ENCODE assay signal across 9 mouse cellular contexts in the genomic region with DNA sequence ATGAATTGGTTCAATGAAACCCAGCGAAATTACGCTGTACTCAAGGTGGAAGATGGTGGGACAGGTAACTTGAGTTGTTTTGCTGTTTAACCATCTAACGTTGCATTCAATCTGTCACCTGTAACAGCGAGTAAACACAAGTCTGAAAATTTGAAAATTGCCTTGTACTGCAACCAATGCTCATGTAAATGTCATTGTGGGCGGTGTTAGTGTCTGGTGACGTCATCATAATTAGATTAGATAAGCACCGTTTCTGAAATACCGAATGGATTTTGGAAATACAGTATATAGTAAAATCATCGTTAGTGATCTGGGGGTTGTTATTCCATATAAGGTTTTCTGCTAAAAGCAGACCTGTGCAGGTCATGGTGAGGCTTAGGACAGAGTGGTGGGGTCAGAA. TPM values are rescaled to one million over a fixed set of nuclear protein-coding genes. Genes with fewer than 3 reads are reported as not detected.
DNase-seq lines count a peak whose midpoint lies in the region; ATAC-seq lines count a peak whose summit lies in the region.
"Had no signal": no experiment of that assay in that cellular context is flagged by ENCODE, and none has a peak within 500 bp of the region (broad histone marks: within the 10 kb centered on the region; RNA-seq: fewer than 3 reads in every experiment).

No protein-coding gene starts in this region.

- ATAC-seq in kidney, embryonic 14.5 days (ENCODE audit: low FRiP score, low TSS enrichment), result no peak
- ATAC-seq in hindbrain, embryonic 16.5 days, result no peak
- ATAC-seq in midbrain, embryonic 16.5 days, result no peak

- peak overlapping the region; percentile 81 for H3K4me3 ChIP-seq in kidney, embryonic 14.5 days (ENCODE audit: low read length)
- peak overlapping the region; percentile 94 for H3K4me3 ChIP-seq in hindbrain, embryonic 16.5 days (ENCODE audit: low read length)
- H3K4me3 ChIP-seq in midbrain, embryonic 16.5 days (ENCODE audit: low read depth, low read length), result peak overlapping the region; percentile 90

- H3K4me1 ChIP-seq in kidney, embryonic 14.5 days (ENCODE audit: control insufficient read depth, insufficient read depth, low read length), result peaks cover 3% of the 10 kb centered on the region; the same call in 1 of the 2 replicates
- H3K4me1 ChIP-seq in hindbrain, embryonic 16.5 days (ENCODE audit: control insufficient read depth, insufficient read depth, low read depth, low read length), result peaks cover 10% of the 10 kb centered on the region
- H3K4me1 ChIP-seq in midbrain, embryonic 16.5 days (ENCODE audit: control insufficient read depth, insufficient read depth, low read length), result peaks cover 14% of the 10 kb centered on the region

- peak overlapping the region; percentile 67; the same call in 1 of the 2 replicates for H3K9ac ChIP-seq in kidney, embryonic 14.5 days (ENCODE audit: low read depth, low read length)
- H3K9ac ChIP-seq in hindbrain, embryonic 16.5 days (ENCODE audit: low read depth, low read length), result peak overlapping the region; percentile 91
- peak overlapping the region; percentile 87 for H3K9ac ChIP-seq in midbrain, embryonic 16.5 days (ENCODE audit: low read depth, low read length)

- H3K9me3 ChIP-seq in kidney, embryonic 14.5 days (ENCODE audit: control insufficient read depth, low read length), result no peaks in the 10 kb centered on the region
- H3K9me3 ChIP-seq in hindbrain, embryonic 16.5 days (ENCODE audit: control insufficient read depth, low read length), result no peaks in the 10 kb centered on the region
- H3K9me3 ChIP-seq in midbrain, embryonic 16.5 days (replicated peaks; ENCODE audit: control insufficient read depth, low read length, poor library complexity, severe bottlenecking), result no peaks in the 10 kb centered on the region

- no peaks in the 10 kb centered on the region for H3K36me3 ChIP-seq in kidney, embryonic 14.5 days (ENCODE audit: control insufficient read depth, insufficient read depth, low read length)
- no peaks in the 10 kb centered on the region for H3K36me3 ChIP-seq in hindbrain, embryonic 16.5 days (ENCODE audit: control insufficient read depth, insufficient read depth, low read length)
- H3K36me3 ChIP-seq in midbrain, embryonic 16.5 days (ENCODE audit: control insufficient read depth, insufficient read depth, low read length), result no peaks in the 10 kb centered on the region

- H3K27me3 ChIP-seq in kidney, embryonic 14.5 days (ENCODE audit: control insufficient read depth, insufficient read depth, low read length), result peaks cover 10% of the 10 kb centered on the region
- no peaks in the 10 kb centered on the region; the same call in 1 of the 2 replicates for H3K27me3 ChIP-seq in hindbrain, embryonic 16.5 days (replicated peaks; ENCODE audit: control insufficient read depth, insufficient read depth, low read length)
- peaks cover 7% of the 10 kb centered on the region; the same call in 1 of the 2 replicates for H3K27me3 ChIP-seq in midbrain, embryonic 16.5 days (ENCODE audit: control insufficient read depth, insufficient read depth, low read depth, low read length)

- peak overlapping the region; percentile 83 for H3K4me2 ChIP-seq in kidney, embryonic 14.5 days (replicated peaks; ENCODE audit: low read depth, low read length)
- peak overlapping the region; percentile 87 for H3K4me2 ChIP-seq in hindbrain, embryonic 16.5 days (ENCODE audit: low read length)
- H3K4me2 ChIP-seq in midbrain, embryonic 16.5 days (ENCODE audit: low read length), result peak overlapping the region; percentile 79

- H3K27ac ChIP-seq in kidney, embryonic 14.5 days (ENCODE audit: low read depth, low read length), result no peak overlapping the region
- peak overlapping the region; percentile 44; the same call in 1 of the 2 replicates for H3K27ac ChIP-seq in hindbrain, embryonic 16.5 days (ENCODE audit: low read depth, low read length)
- H3K27ac ChIP-seq in midbrain, embryonic 16.5 days (ENCODE audit: low read length), result peak overlapping the region; percentile 82

- WGBS in kidney, embryonic 14.5 days, result 50% methylated on average over 9 of the region's 9 CpGs
- WGBS in hindbrain, embryonic 16.5 days, result 47% methylated on average over 9 of the region's 9 CpGs
- WGBS in midbrain, embryonic 16.5 days, result 47% methylated on average over 9 of the region's 9 CpGs

- no peak for DNase-seq in kidney, adult 18-20 months
- DNase-seq in NIH3T3 (ENCODE audit: low read depth), result peak; percentile 24
- no peak for DNase-seq in frontal cortex, postnatal 10 days (ENCODE audit: low spot score in 2 of 2)
- DNase-seq in urinary bladder, postnatal 36 days (ENCODE audit: low spot score in 2 of 2), result no peak
- no peak for DNase-seq in adrenal gland, postnatal 14 days

RNA-seq across cellular contexts. Expression of gene Faim, which starts 1.0 kb away (rescaled TPM):
- polyA plus RNA-seq in kidney, embryonic 14.5 days (2014; fragmentation: Nextera tagmentation; extraction: Ambion mirVana), result 52.0 and 55.7 TPM in 2 replicates
- polyA plus RNA-seq in hindbrain, embryonic 16.5 days (2015; fragmentation: Nextera tagmentation; extraction: Ambion mirVana), result 107 and 115 TPM in 2 replicates
- 118 and 119 TPM in 2 replicates for polyA plus RNA-seq in midbrain, embryonic 16.5 days (2015; fragmentation: Nextera tagmentation; extraction: Ambion mirVana)
- 27.8 and 31.9 TPM in 2 replicates for total RNA-seq in adrenal gland, postnatal 14 days (2021)

RNA-seq across cellular contexts. Expression of gene Foxl2, which starts 32.0 kb away (rescaled TPM):
- polyA plus RNA-seq in kidney, embryonic 14.5 days (2014; fragmentation: Nextera tagmentation; extraction: Ambion mirVana), result not detected in 2 replicates
- polyA plus RNA-seq in hindbrain, embryonic 16.5 days (2015; fragmentation: Nextera tagmentation; extraction: Ambion mirVana), result 0.24 and 0.45 TPM in 2 replicates
- polyA plus RNA-seq in midbrain, embryonic 16.5 days (2015; fragmentation: Nextera tagmentation; extraction: Ambion mirVana), result 0.49 and 0.52 TPM in 2 replicates
- total RNA-seq in adrenal gland, postnatal 14 days (2021), result not detected in 2 replicates
- total RNA-seq: megakaryocyte-erythroid progenitor cell, adult 5-6 weeks had no signal

RNA-seq across cellular contexts. Expression of gene Gm1123, which starts 48.4 kb away (rescaled TPM):
- polyA plus RNA-seq in kidney, embryonic 14.5 days (2014; fragmentation: Nextera tagmentation; extraction: Ambion mirVana), result 0.13 TPM in 1 of 2 replicates, not detected in the other
- 0.10 and 0.16 TPM in 2 replicates for polyA plus RNA-seq in hindbrain, embryonic 16.5 days (2015; fragmentation: Nextera tagmentation; extraction: Ambion mirVana)
- 0.19 TPM in 1 of 2 replicates, not detected in the other for polyA plus RNA-seq in midbrain, embryonic 16.5 days (2015; fragmentation: Nextera tagmentation; extraction: Ambion mirVana)
- not detected in 2 replicates for total RNA-seq in adrenal gland, postnatal 14 days (2021)
- total RNA-seq: megakaryocyte-erythroid progenitor cell, adult 5-6 weeks had no signal
